Mouse (Mus musculus) stomach, postnatal 0 days (tissue): ENCODE measurements at regions not wholly inside any gene's neighbourhood (a gene's known extent, or its start where the extent isn't known, plus 50 kb on each side); places are given as distances from the start of the nearest gene placed in this dataset.

Experiments used
- ATAC-seq: fragments of 200-750 bp; cut with Nextera tagmentation; 2 replicates; pipeline ENCODE4 v1.8.0; 2017; ENCODE audit not compliant: low FRiP score, low TSS enrichment
- DNase-seq: peaks from one replicate; pipeline ENCODE4 v3.0.0-alpha.2; 2016; ENCODE audit warnings: low spot score
- H3K27ac ChIP-seq: fragments of 300-500 bp; sonication (generic); replicated peaks from 2 replicates; pipeline ENCODE4 v1.5.1; 2014; ENCODE audit warnings: mild to moderate bottlenecking, control low read depth
- H3K27me3 ChIP-seq: fragments of 300-500 bp; sonication (generic); 2 replicates; pipeline ENCODE4 v1.6.1; 2014; ENCODE audit warnings: low read length; ENCODE audit not compliant: control insufficient read depth, insufficient read depth
- H3K36me3 ChIP-seq: fragments of 300-500 bp; sonication (generic); 2 replicates; pipeline ENCODE4 v1.6.1; 2014; ENCODE audit warnings: low read length, mixed read lengths; ENCODE audit not compliant: control insufficient read depth, insufficient read depth
- H3K4me1 ChIP-seq: fragments of 300-500 bp; sonication (generic); replicated peaks from 2 replicates; pipeline ENCODE4 v1.6.1; 2014; ENCODE audit warnings: antibody characterized with exemption; ENCODE audit not compliant: control insufficient read depth, insufficient read depth
- H3K4me2 ChIP-seq: fragments of 300-500 bp; sonication (generic); replicated peaks from 2 replicates; pipeline ENCODE4 v1.6.1; 2014; ENCODE audit warnings: low read depth, mild to moderate bottlenecking, control low read depth, moderate library complexity
- H3K4me3 ChIP-seq: fragments of 300-500 bp; sonication (generic); 2 replicates; pipeline ENCODE4 v1.5.1; 2014; ENCODE audit warnings: low read depth, low read length, control low read depth
- H3K9ac ChIP-seq: fragments of 300-500 bp; sonication (generic); 2 replicates; pipeline ENCODE4 v1.6.1; 2014; ENCODE audit warnings: mild to moderate bottlenecking, low read length, control low read depth, mixed read lengths
- H3K9me3 ChIP-seq: fragments of 300-500 bp; sonication (generic); 2 replicates; pipeline ENCODE4 v1.6.1; 2016; ENCODE audit warnings: low read length; ENCODE audit not compliant: control insufficient read depth
- CTCF ChIP-seq: IDR thresholded peaks from 2 replicates; pipeline ENCODE4 v1.5.1; 2016; ENCODE audit warnings: antibody characterized with exemption, low read depth, mild to moderate bottlenecking, moderate library complexity
- EP300 ChIP-seq: optimal IDR thresholded peaks from 2 replicates; pipeline ENCODE3; 2016; ENCODE audit warnings: antibody characterized with exemption
- WGBS: fragments of 180-500 bp; shearing (Covaris S2); extraction: QIAGEN DNeasy Blood & Tissue Kit; methylation state at CpG from one replicate; pipeline ENCODE4 v1.1.7; 2014; 5-methylcytosine and 5-hydroxymethylcytosine counted together

DNA sequence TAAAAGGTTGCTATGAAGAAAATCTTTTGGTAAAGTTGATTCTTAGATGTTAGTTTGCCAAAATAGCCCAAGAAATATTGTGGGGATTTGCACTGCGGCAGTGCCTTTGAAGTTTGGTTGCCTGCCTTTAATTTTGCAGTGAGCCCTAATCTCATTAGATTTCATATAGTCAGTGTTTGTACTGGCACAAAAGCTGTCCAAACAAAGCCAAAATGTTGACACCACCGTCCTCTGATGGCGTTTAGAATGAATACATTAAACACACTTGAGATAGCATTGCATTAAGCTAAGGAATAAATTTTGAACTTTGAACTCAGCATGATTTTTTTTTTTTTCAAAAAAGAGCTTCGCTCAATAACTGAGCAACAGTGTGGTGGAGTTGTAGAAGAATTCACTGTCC is 51.9 kb upstream of the Gm5148 start:
- H3K4me3 ChIP-seq, result no peak overlapping the region
- no peak overlapping the region for H3K27ac ChIP-seq
- TF ChIP-seq EP300 (no peak), CTCF (no peak)
- H3K9me3 ChIP-seq, result no peaks in the 10 kb centered on the region
- 0 out of 2 replicates have a peak, but pooled peaks have one; percentile 53 for ATAC-seq
- H3K36me3 ChIP-seq, result no peaks in the 10 kb centered on the region
- no peak overlapping the region for H3K9ac ChIP-seq
- H3K4me2 ChIP-seq, result no peak overlapping the region
- 29% methylated on average over 4 of the region's 4 CpGs for WGBS
- H3K4me1 ChIP-seq, result no peaks in the 10 kb centered on the region
- no peaks in the 10 kb centered on the region for H3K27me3 ChIP-seq
- peak; percentile 32 for DNase-seq
